Mouse (Mus musculus) heart, postnatal 0 days (tissue): ENCODE results near the gene Plcl1. TPM values are rescaled to one million over a fixed set of nuclear protein-coding genes. Genes with fewer than 3 reads are reported as not detected.

Experiments used
- ATAC-seq: fragments of 200-750 bp; cut with Nextera tagmentation; 2 replicates; pipeline ENCODE4 v1.8.0; 2017; ENCODE audit warnings: low read depth, moderate number of reproducible peaks, moderate library complexity; ENCODE audit not compliant: insufficient read depth
- DNase-seq: peaks from one replicate; pipeline ENCODE4 v3.0.0-alpha.2; 2016; ENCODE audit warnings: low spot score
- H3K27ac ChIP-seq: fragments of 300-500 bp; sonication (generic); 2 replicates; pipeline ENCODE4 v1.5.1; 2014; ENCODE audit warnings: low read depth, mild to moderate bottlenecking
- H3K27me3 ChIP-seq: fragments of 300-500 bp; sonication (generic); 2 replicates; pipeline ENCODE4 v1.6.1; 2014; ENCODE audit warnings: low read length, mixed read lengths; ENCODE audit not compliant: control insufficient read depth, insufficient read depth
- H3K36me3 ChIP-seq: fragments of 300-500 bp; sonication (generic); replicated peaks from 2 replicates; pipeline ENCODE4 v1.6.1; 2014; ENCODE audit warnings: low read length, mixed read lengths; ENCODE audit not compliant: control insufficient read depth, insufficient read depth
- H3K4me1 ChIP-seq: fragments of 300-500 bp; sonication (generic); 2 replicates; pipeline ENCODE4 v1.6.1; 2014; ENCODE audit warnings: antibody characterized with exemption; ENCODE audit not compliant: control insufficient read depth, insufficient read depth
- H3K4me2 ChIP-seq: fragments of 300-500 bp; sonication (generic); 2 replicates; pipeline ENCODE4 v1.6.1; 2014; ENCODE audit warnings: low read depth, mild to moderate bottlenecking, low read length, moderate library complexity
- H3K4me3 ChIP-seq: fragments of 300-500 bp; sonication (generic); 2 replicates; pipeline ENCODE4 v1.5.1; 2014; ENCODE audit warnings: low read depth, low read length
- H3K9ac ChIP-seq: fragments of 300-500 bp; sonication (generic); replicated peaks from 2 replicates; pipeline ENCODE4 v1.6.1; 2014; ENCODE audit warnings: low read depth, low read length, mixed read lengths
- H3K9me3 ChIP-seq: fragments of 300-500 bp; sonication (generic); replicated peaks from 2 replicates; pipeline ENCODE4 v1.6.1; 2016; ENCODE audit warnings: low read length; ENCODE audit not compliant: control insufficient read depth
- CTCF ChIP-seq: IDR thresholded peaks from 2 replicates; pipeline ENCODE4 v1.5.1; 2016; ENCODE audit warnings: antibody characterized with exemption, control low read depth, low read depth
- EP300 ChIP-seq: IDR thresholded peaks from 2 replicates; pipeline ENCODE4 v1.6.1; 2016; ENCODE audit warnings: antibody characterized with exemption, low read depth
- WGBS: fragments of 180-500 bp; shearing (Covaris S2); extraction: QIAGEN DNeasy Blood & Tissue Kit; methylation state at CpG from one replicate; pipeline ENCODE4 v1.1.7; 2014; 5-methylcytosine and 5-hydroxymethylcytosine counted together
- polyA plus RNA-seq: library from polyadenylated mRNA; unstranded; fragments of >200 nt; fragmentation: Nextera tagmentation; extraction: Ambion mirVana; gene quantifications from 2 replicates; pipeline ENCODE4 v1.2.1, GENCODE M21; 2015
- total RNA-seq: library from RNA; depleted of rRNA; stranded (reverse); fragments of >200 nt; gene quantifications from 2 replicates; pipeline ENCODE4 v1.2.3, GENCODE M21; 2014; ENCODE audit warnings: low replicate concordance

Gene Plcl1
- total and polyA plus RNA-seq, 2 experiments from 2014 or later = 0.11 to 1.2 TPM

DNA sequence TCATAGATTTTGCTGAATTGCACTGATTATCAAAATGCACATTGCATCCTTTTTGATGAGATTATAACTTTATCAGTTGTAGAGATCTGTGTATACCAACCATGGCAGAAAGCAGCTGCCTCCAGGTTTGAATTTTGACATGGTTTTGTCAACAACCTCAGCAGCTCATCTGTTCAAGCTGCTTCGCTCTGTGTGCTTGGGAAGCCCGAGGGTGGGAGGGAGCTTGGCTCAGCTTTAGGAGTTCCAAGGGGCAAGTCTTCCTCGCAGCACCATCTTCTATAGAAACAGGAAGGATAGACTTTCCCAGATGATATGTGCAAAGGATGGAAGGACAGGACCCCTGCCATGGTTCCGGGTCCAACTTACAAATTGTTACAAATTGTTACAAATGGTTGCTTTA lies 32.9 kb downstream of the Plcl1 start:
- H3K9me3 ChIP-seq = no peaks in the 10 kb centered on the region
- no peak for DNase-seq
- H3K36me3 ChIP-seq = no peaks in the 10 kb centered on the region
- H3K4me2 ChIP-seq = no peak overlapping the region
- no peak overlapping the region for H3K4me3 ChIP-seq
- no peak overlapping the region for H3K27ac ChIP-seq
- no peak overlapping the region for H3K9ac ChIP-seq
- H3K27me3 ChIP-seq = no peaks in the 10 kb centered on the region
- no peak for ATAC-seq
- WGBS = 77% methylated on average over 4 of the region's 4 CpGs
- no peak for TF ChIP-seq EP300
- TF ChIP-seq CTCF = no peak
- H3K4me1 ChIP-seq = no peaks in the 10 kb centered on the region

- no peak overlapping the region for H3K4me3 ChIP-seq
- no peaks in the 10 kb centered on the region for H3K27me3 ChIP-seq
- H3K9me3 ChIP-seq = no peaks in the 10 kb centered on the region
- WGBS = 78% methylated on average over 6 of the region's 6 CpGs
- H3K4me2 ChIP-seq = no peak overlapping the region
- H3K36me3 ChIP-seq = no peaks in the 10 kb centered on the region
- H3K4me1 ChIP-seq = 0 out of 2 replicates have a peak, but pooled peaks cover 5% of the 10 kb centered on the region
- DNase-seq = no peak
- no peak for ATAC-seq
- TF ChIP-seq CTCF (no peak), EP300 (no peak)
- no peak overlapping the region for H3K9ac ChIP-seq
- H3K27ac ChIP-seq = no peak overlapping the region
These were observed 39.4 kb downstream of the Plcl1 start for GRCm38 (mm10) chr1:55445043-55445688.

DNA sequence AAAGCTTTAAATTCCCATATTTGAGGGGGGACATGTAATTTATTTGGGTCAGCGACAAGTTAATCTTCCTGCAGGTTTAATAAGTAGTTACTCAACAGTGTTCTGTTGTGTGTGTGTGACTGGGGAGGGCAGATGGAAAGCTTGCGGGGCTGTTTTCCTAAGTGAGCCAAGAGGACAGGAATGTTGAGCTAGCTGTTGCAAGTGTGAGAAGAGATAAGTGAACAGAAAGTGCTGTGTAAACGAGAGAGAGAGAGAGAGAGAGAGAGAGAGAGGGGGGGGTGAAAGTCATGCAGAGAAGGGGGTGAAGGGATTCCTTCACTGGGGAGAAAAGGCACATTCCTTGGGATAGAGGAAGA lies 39.9 kb downstream of the Plcl1 start:
- Histone ChIP-seq H3K4me1 (0 out of 2 replicates have a peak, but pooled peaks cover 5% of the 10 kb centered on the region), H3K4me3 (no peak overlapping the region), H3K27ac (no peak overlapping the region), H3K36me3 (no peaks in the 10 kb centered on the region), H3K9ac (no peak overlapping the region), H3K4me2 (no peak overlapping the region), H3K27me3 (no peaks in the 10 kb centered on the region), H3K9me3 (no peaks in the 10 kb centered on the region)
- WGBS = 10% methylated on average over 3 of the region's 3 CpGs
- ATAC-seq = peak; percentile 27; the same call in 1 of the 2 replicates
- no peak for TF ChIP-seq EP300
- peak; percentile 57 for DNase-seq

- no peak; the same call in 1 of the 2 replicates for ATAC-seq
- WGBS = 66% methylated on average over 5 of the region's 5 CpGs
- H3K9ac ChIP-seq = no peak overlapping the region
These were observed 40.6 kb downstream of the Plcl1 start for GRCm38 (mm10) chr1:55446273-55446672.

DNA sequence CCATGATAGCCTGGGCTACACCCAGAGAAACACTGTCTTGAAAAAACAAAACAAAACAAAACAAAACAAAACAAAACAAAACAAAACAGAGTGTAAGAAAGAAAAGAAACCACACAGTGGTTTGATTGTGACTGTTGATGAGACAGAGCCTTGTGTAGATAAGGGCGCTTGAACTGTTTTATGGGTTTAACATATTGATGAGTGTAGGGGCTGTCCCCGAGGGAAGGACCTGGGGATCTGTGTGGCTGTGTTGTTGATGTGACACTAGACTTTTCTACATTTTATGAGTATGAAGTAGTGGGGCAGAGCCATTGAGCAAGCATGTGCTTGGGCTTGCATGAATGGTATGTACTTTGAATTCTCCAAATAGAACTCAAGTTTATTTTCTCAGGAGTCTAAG lies 41.2 kb downstream of the Plcl1 start:
- Histone ChIP-seq H3K4me3 (no peak overlapping the region), H3K4me2 (no peak overlapping the region), H3K9ac (no peak overlapping the region), H3K27me3 (no peaks in the 10 kb centered on the region), H3K4me1 (0 out of 2 replicates have a peak, but pooled peaks cover 5% of the 10 kb centered on the region), H3K27ac (no peak overlapping the region), H3K9me3 (no peaks in the 10 kb centered on the region), H3K36me3 (no peaks in the 10 kb centered on the region)
- TF ChIP-seq EP300 (no peak), CTCF (no peak)
- ATAC-seq (no peak), DNase-seq (no peak)
- 86% methylated on average over 2 of the region's 2 CpGs for WGBS

More at GRCm38 (mm10) chr1:55446273-55446672, 40.6 kb downstream of the Plcl1 start:
- H3K4me1 ChIP-seq = 0 out of 2 replicates have a peak, but pooled peaks cover 5% of the 10 kb centered on the region
- no peaks in the 10 kb centered on the region for H3K9me3 ChIP-seq
- H3K4me2 ChIP-seq = no peak overlapping the region
- H3K36me3 ChIP-seq = no peaks in the 10 kb centered on the region
- no peak for TF ChIP-seq CTCF
- TF ChIP-seq EP300 = no peak
- H3K27me3 ChIP-seq = no peaks in the 10 kb centered on the region
- DNase-seq = no peak
- no peak overlapping the region for H3K4me3 ChIP-seq
- no peak overlapping the region for H3K27ac ChIP-seq

DNA sequence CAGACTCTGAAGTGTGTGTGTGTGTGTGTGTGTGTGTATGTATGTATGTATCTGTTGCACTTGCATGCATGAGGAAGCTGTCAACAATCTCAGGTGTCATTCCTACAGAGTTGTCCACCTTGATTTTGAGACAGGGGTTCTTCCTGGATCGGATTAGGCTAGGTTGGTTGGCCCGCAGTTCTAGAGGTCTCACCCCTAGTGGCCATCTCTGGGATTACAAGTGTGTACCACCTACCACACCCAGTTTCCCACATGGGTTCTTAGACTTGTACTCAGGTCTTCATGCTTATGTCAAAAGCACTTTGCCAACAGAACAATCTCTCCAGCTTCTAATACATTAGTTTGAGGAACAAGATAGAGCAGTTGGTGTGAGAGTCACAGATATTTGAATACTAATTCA lies 41.9 kb downstream of the Plcl1 start:
- 0 out of 2 replicates have a peak, but pooled peaks cover 5% of the 10 kb centered on the region for H3K4me1 ChIP-seq
- DNase-seq = no peak

More for the DNA sequence above, 41.9 kb downstream of the Plcl1 start:
- Histone ChIP-seq H3K4me3 (no peak overlapping the region), H3K36me3 (no peaks in the 10 kb centered on the region), H3K27me3 (no peaks in the 10 kb centered on the region), H3K9me3 (no peaks in the 10 kb centered on the region), H3K4me2 (no peak overlapping the region), H3K9ac (no peak overlapping the region), H3K27ac (no peak overlapping the region)
- no peak for TF ChIP-seq EP300
- ATAC-seq = no peak
- WGBS = 84% methylated on average over 2 of the region's 2 CpGs
